15 mouse cellular contexts compared by ENCODE assay signal in genomic region chr6:146302574-146303130, GRCm38 (mm10).
DNase-seq lines count a peak whose midpoint lies in the region; ATAC-seq lines count a peak whose summit lies in the region.
"Had no signal": no experiment of that assay in that cellular context is flagged by ENCODE, and none has a peak within 500 bp of the region (broad histone marks: within the 10 kb centered on the region; RNA-seq: fewer than 3 reads in every experiment).

No protein-coding gene starts in this region.

- no peaks in the 10 kb centered on the region for H3K27me3 ChIP-seq in midbrain, embryonic 15.5 days (replicated peaks)
- H3K27me3 ChIP-seq in midbrain, embryonic 14.5 days (ENCODE audit: control insufficient read depth, insufficient read depth, low read length) = no peaks in the 10 kb centered on the region
- H3K27me3 ChIP-seq: forebrain, embryonic 12.5 days; limb, embryonic 13.5 days had no signal

- no peaks in the 10 kb centered on the region for H3K9me3 ChIP-seq in midbrain, embryonic 15.5 days
- no peaks in the 10 kb centered on the region; the same call in 1 of the 2 replicates for H3K9me3 ChIP-seq in midbrain, embryonic 14.5 days (ENCODE audit: control insufficient read depth, low read length)
- H3K9me3 ChIP-seq: forebrain, embryonic 12.5 days; limb, embryonic 13.5 days had no signal

- intact Hi-C loops in left cerebral cortex, postnatal 25 days (cut with DNase I) = no loop called here

- DNase-seq in kidney, postnatal 4 days = peak; percentile 26 to 52
- no peak for DNase-seq in kidney, postnatal 14 days
- no peak for DNase-seq in midbrain, embryonic 14.5 days
- peak; percentile 23 to 33 for DNase-seq in left cerebral cortex, postnatal 25 days (ENCODE audit: low spot score in 2 of 2)
- peak; percentile 60 for DNase-seq in telencephalon, adult 2 months (ENCODE audit: low read depth, low spot score)
- DNase-seq in cerebellum, adult 8-10 months = no peak
- DNase-seq: cerebellum, adult 11-12 months; heart, postnatal 10 days; kidney, postnatal 25 days; lung, adult 2 months had no signal

- 0 out of 2 replicates have a peak, but pooled peaks cover 5% of the 10 kb centered on the region for H3K4me1 ChIP-seq in midbrain, embryonic 15.5 days
- 0 out of 2 replicates have a peak, but pooled peaks cover 3% of the 10 kb centered on the region for H3K4me1 ChIP-seq in midbrain, embryonic 14.5 days (ENCODE audit: control insufficient read depth, insufficient read depth, low read length)
- H3K4me1 ChIP-seq: forebrain, embryonic 12.5 days had no signal

- H3K4me2 ChIP-seq in midbrain, embryonic 15.5 days = no peak overlapping the region
- no peak overlapping the region for H3K4me2 ChIP-seq in midbrain, embryonic 14.5 days (ENCODE audit: low read length)
- H3K4me2 ChIP-seq: forebrain, embryonic 12.5 days; limb, embryonic 13.5 days had no signal

- peak; percentile 48; the same call in 1 of the 2 replicates for ATAC-seq in midbrain, embryonic 15.5 days (replicated peaks)
- no peak for ATAC-seq in midbrain, embryonic 14.5 days (ENCODE audit: low FRiP score, low TSS enrichment)
- ATAC-seq: CD4-positive, CD25-positive, alpha-beta regulatory T cell, adult 4 months; intestine, embryonic 16.5 days had no signal

- no peaks in the 10 kb centered on the region for H3K36me3 ChIP-seq in midbrain, embryonic 15.5 days (replicated peaks)
- H3K36me3 ChIP-seq in midbrain, embryonic 14.5 days (ENCODE audit: control insufficient read depth, insufficient read depth, low read length) = no peaks in the 10 kb centered on the region
- H3K36me3 ChIP-seq: forebrain, embryonic 12.5 days; limb, embryonic 13.5 days had no signal

- no peak overlapping the region for H3K27ac ChIP-seq in midbrain, embryonic 15.5 days
- no peak overlapping the region for H3K27ac ChIP-seq in midbrain, embryonic 14.5 days (replicated peaks; ENCODE audit: low read depth, low read length)
- H3K27ac ChIP-seq: forebrain, embryonic 12.5 days; limb, embryonic 13.5 days had no signal

- no peak overlapping the region for H3K4me3 ChIP-seq in midbrain, embryonic 15.5 days
- H3K4me3 ChIP-seq in midbrain, embryonic 14.5 days (replicated peaks; ENCODE audit: low read depth, low read length) = no peak overlapping the region
- H3K4me3 ChIP-seq: forebrain, embryonic 12.5 days; limb, embryonic 13.5 days had no signal

- no peak overlapping the region for H3K9ac ChIP-seq in midbrain, embryonic 15.5 days
- H3K9ac ChIP-seq in midbrain, embryonic 14.5 days (replicated peaks; ENCODE audit: low read length) = no peak overlapping the region
- H3K9ac ChIP-seq: forebrain, embryonic 12.5 days; limb, embryonic 13.5 days had no signal

- 77% methylated on average over 8 of the region's 8 CpGs for WGBS in midbrain, embryonic 15.5 days
- 79% methylated on average over 8 of the region's 8 CpGs for WGBS in midbrain, embryonic 14.5 days

Comparison
In these comparisons a context has a peak if more than half of its experiments do, and no peak if none do; other contexts are left out.
1. DNase-seq: peak in kidney, postnatal 4 days (2 of 2), left cerebral cortex, postnatal 25 days (2 of 2) and telencephalon, adult 2 months (single experiment); none in kidney, postnatal 14 days (single experiment), midbrain, embryonic 14.5 days (single experiment) and cerebellum, adult 8-10 months (single experiment).